ENCODE assay signal across 25 mouse cellular contexts in the genomic region with DNA sequence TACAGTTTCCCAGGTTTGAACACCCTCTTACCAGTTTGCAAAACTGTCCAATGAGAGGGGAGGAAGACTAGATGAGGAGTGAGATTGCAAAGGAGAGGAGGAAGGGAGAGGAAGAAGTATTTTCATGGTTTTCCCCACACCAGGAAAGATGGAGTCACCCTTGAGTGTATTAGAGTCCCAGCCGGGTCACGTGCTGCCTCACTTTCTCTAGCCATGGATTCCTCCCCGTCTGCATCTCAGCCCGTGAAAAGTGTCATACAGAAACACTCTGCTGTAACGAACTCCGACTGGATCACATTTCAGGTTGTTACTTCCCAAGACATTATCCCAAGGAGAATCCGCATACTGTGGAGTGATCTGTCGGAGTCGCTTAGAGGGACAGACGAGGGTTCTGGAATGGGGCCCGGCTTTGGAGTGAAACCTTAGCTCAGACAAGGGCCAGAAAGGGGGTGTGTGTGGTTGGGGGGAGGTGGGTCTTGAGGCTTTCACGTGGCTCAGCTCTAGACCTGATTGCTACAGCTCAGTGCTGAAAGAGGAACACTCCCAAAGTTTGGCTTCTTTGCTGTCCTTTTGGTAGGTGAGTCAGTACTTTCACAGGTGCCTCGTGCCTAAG.
DNase-seq lines count a peak whose midpoint lies in the region; ATAC-seq and TF ChIP-seq lines count a peak whose summit lies in the region.
"Had no signal": no experiment of that assay in that cellular context is flagged by ENCODE, and none has a peak within 500 bp of the region (broad histone marks: within the 10 kb centered on the region; RNA-seq: fewer than 3 reads in every experiment).

No protein-coding gene starts in this region.

- H3K9ac ChIP-seq in kidney, embryonic 14.5 days (ENCODE audit: low read depth, low read length) = no peak overlapping the region
- H3K9ac ChIP-seq in embryonic facial prominence, embryonic 14.5 days (ENCODE audit: low read depth, low read length) = no peak overlapping the region
- no peak overlapping the region for H3K9ac ChIP-seq in limb, embryonic 14.5 days (ENCODE audit: low read depth, low read length, severe bottlenecking)
- H3K9ac ChIP-seq: forebrain, embryonic 15.5 days; heart, embryonic 12.5 days; hindbrain, embryonic 13.5 days; midbrain, embryonic 12.5 days; neural tube, embryonic 15.5 days had no signal

- H3K4me3 ChIP-seq in kidney, embryonic 14.5 days (ENCODE audit: low read length) = no peak overlapping the region
- H3K4me3 ChIP-seq in kidney, adult 2 months (ENCODE audit: insufficient read depth, low read depth, low read length) = no peak overlapping the region
- H3K4me3 ChIP-seq in embryonic facial prominence, embryonic 14.5 days (ENCODE audit: low read depth, low read length) = no peak overlapping the region
- no peak overlapping the region for H3K4me3 ChIP-seq in limb, embryonic 14.5 days (replicated peaks; ENCODE audit: low read length)
- H3K4me3 ChIP-seq: forebrain, embryonic 15.5 days; heart, embryonic 12.5 days; hindbrain, embryonic 13.5 days; midbrain, embryonic 12.5 days; neural tube, embryonic 15.5 days had no signal

- H3K9me3 ChIP-seq in kidney, embryonic 14.5 days (ENCODE audit: control insufficient read depth, low read length) = no peaks in the 10 kb centered on the region
- no peaks in the 10 kb centered on the region for H3K9me3 ChIP-seq in embryonic facial prominence, embryonic 14.5 days (ENCODE audit: control insufficient read depth, low read length)
- no peaks in the 10 kb centered on the region for H3K9me3 ChIP-seq in limb, embryonic 14.5 days (ENCODE audit: control insufficient read depth, low read length)
- H3K9me3 ChIP-seq: forebrain, embryonic 15.5 days; heart, embryonic 12.5 days; hindbrain, embryonic 13.5 days; midbrain, embryonic 12.5 days; neural tube, embryonic 15.5 days had no signal

- H3K27ac ChIP-seq in kidney, embryonic 14.5 days (ENCODE audit: low read depth, low read length) = no peak overlapping the region
- no peak overlapping the region for H3K27ac ChIP-seq in kidney, adult 2 months (ENCODE audit: insufficient read depth, low read depth, low read length)
- peak overlapping the region; percentile 59 for H3K27ac ChIP-seq in embryonic facial prominence, embryonic 14.5 days (replicated peaks; ENCODE audit: low read depth, low read length)
- H3K27ac ChIP-seq in limb, embryonic 14.5 days (replicated peaks; ENCODE audit: low read depth, low read length) = peak overlapping the region; percentile 58; the same call in 1 of the 2 replicates
- H3K27ac ChIP-seq: forebrain, embryonic 15.5 days; hindbrain, embryonic 13.5 days; midbrain, embryonic 12.5 days; neural tube, embryonic 15.5 days; stomach, postnatal 0 days had no signal

- no peaks in the 10 kb centered on the region for H3K36me3 ChIP-seq in kidney, embryonic 14.5 days (ENCODE audit: control insufficient read depth, insufficient read depth, low read length)
- no peaks in the 10 kb centered on the region for H3K36me3 ChIP-seq in kidney, adult 2 months (ENCODE audit: control insufficient read depth, insufficient read depth, low read length)
- H3K36me3 ChIP-seq in embryonic facial prominence, embryonic 14.5 days (ENCODE audit: control insufficient read depth, insufficient read depth, low read length) = no peaks in the 10 kb centered on the region
- no peaks in the 10 kb centered on the region for H3K36me3 ChIP-seq in limb, embryonic 14.5 days (ENCODE audit: control insufficient read depth, insufficient read depth, low read length)
- H3K36me3 ChIP-seq: forebrain, embryonic 15.5 days; heart, embryonic 12.5 days; hindbrain, embryonic 13.5 days; midbrain, embryonic 12.5 days; neural tube, embryonic 15.5 days had no signal

- H3K27me3 ChIP-seq in kidney, embryonic 14.5 days (ENCODE audit: control insufficient read depth, insufficient read depth, low read length) = no peaks in the 10 kb centered on the region
- no peaks in the 10 kb centered on the region for H3K27me3 ChIP-seq in kidney, adult 2 months (replicated peaks; ENCODE audit: control insufficient read depth, insufficient read depth, low read length)
- no peaks in the 10 kb centered on the region for H3K27me3 ChIP-seq in embryonic facial prominence, embryonic 14.5 days (replicated peaks; ENCODE audit: control insufficient read depth, insufficient read depth, low read length)
- H3K27me3 ChIP-seq in limb, embryonic 14.5 days (ENCODE audit: control insufficient read depth, insufficient read depth, low read length) = no peaks in the 10 kb centered on the region
- H3K27me3 ChIP-seq: forebrain, embryonic 15.5 days; hindbrain, embryonic 13.5 days; midbrain, embryonic 12.5 days; neural tube, embryonic 15.5 days; Patski had no signal

- no peak overlapping the region for H3K4me2 ChIP-seq in kidney, embryonic 14.5 days (replicated peaks; ENCODE audit: low read depth, low read length)
- H3K4me2 ChIP-seq in embryonic facial prominence, embryonic 14.5 days (ENCODE audit: low read depth, low read length) = peak overlapping the region; percentile 35
- peak overlapping the region; percentile 18; the same call in 1 of the 2 replicates for H3K4me2 ChIP-seq in limb, embryonic 14.5 days (replicated peaks; ENCODE audit: low read depth, low read length, severe bottlenecking)
- H3K4me2 ChIP-seq: forebrain, embryonic 15.5 days; heart, embryonic 12.5 days; hindbrain, embryonic 13.5 days; midbrain, embryonic 12.5 days; neural tube, embryonic 15.5 days had no signal

- ATAC-seq in kidney, embryonic 14.5 days (ENCODE audit: low FRiP score, low TSS enrichment) = 0 out of 2 replicates have a peak, but pooled peaks have one; percentile 50
- peak; percentile 86 for ATAC-seq in embryonic facial prominence, embryonic 14.5 days (ENCODE audit: low read depth)
- peak; percentile 83 for ATAC-seq in limb, embryonic 14.5 days (ENCODE audit: low FRiP score, low read depth)
- ATAC-seq: forebrain, embryonic 15.5 days; inflammation-experienced regulatory T-cells, adult 6 months; Patski had no signal

- 27% methylated on average over 13 of the region's 13 CpGs for WGBS in kidney, embryonic 14.5 days
- 28% methylated on average over 13 of the region's 13 CpGs for WGBS in kidney, adult 2 months
- WGBS in embryonic facial prominence, embryonic 14.5 days = 22% methylated on average over 13 of the region's 13 CpGs
- WGBS in limb, embryonic 14.5 days = 22% methylated on average over 13 of the region's 13 CpGs

- no peaks in the 10 kb centered on the region for H3K4me1 ChIP-seq in kidney, embryonic 14.5 days (ENCODE audit: control insufficient read depth, insufficient read depth, low read length)
- no peaks in the 10 kb centered on the region for H3K4me1 ChIP-seq in kidney, adult 2 months (ENCODE audit: control insufficient read depth, insufficient read depth, low read length)
- peaks cover 37% of the 10 kb centered on the region for H3K4me1 ChIP-seq in embryonic facial prominence, embryonic 14.5 days (ENCODE audit: control insufficient read depth, insufficient read depth, low read length)
- H3K4me1 ChIP-seq in limb, embryonic 14.5 days (ENCODE audit: control insufficient read depth, insufficient read depth, low read length) = peaks cover 42% of the 10 kb centered on the region
- H3K4me1 ChIP-seq: forebrain, embryonic 15.5 days; hindbrain, embryonic 13.5 days; midbrain, embryonic 12.5 days had no signal

- no peak for DNase-seq in kidney, adult 2 months
- DNase-seq in NIH3T3 (ENCODE audit: low read depth) = peak; percentile 50
- peak; percentile 90 for DNase-seq in embryonic facial prominence, embryonic 14.5 days (ENCODE audit: low spot score)
- DNase-seq in limb, embryonic 14.5 days (ENCODE audit: low spot score) = peak; percentile 75
- DNase-seq in frontal cortex, postnatal 36 days (ENCODE audit: low spot score in 2 of 2) = no peak
- DNase-seq in left cerebral cortex, adult 18-20 months (ENCODE audit: low spot score in 2 of 2) = no peak
- DNase-seq: adrenal gland, postnatal 36 days; cerebellum, adult 9-11 months; gastrocnemius, postnatal 14 days; heart, adult 18-20 months; heart, postnatal 36 days; kidney, adult 18-20 months; liver; lung, postnatal 10 days; right cerebral cortex, adult 18-20 months; thymus, adult 2 months had no signal

- no peak for TF ChIP-seq CTCF in kidney, adult 2 months (conservative IDR thresholded peaks at IDR 0.05; ENCODE audit: insufficient read depth, insufficient read length, low read depth, low read length)

- TF ChIP-seq POLR2A in kidney, adult 2 months (IDR thresholded peaks at IDR 0.05; ENCODE audit: low read depth, low read length) = no peak
- no peak for TF ChIP-seq POLR2A in limb, embryonic 14.5 days (IDR thresholded peaks at IDR 0.05; ENCODE audit: borderline replicate concordance, extremely low read depth, insufficient read depth, insufficient read length)

Comparison
In these comparisons a context has a peak if more than half of its experiments do, and no peak if none do; other contexts are left out.
1. H3K27ac ChIP-seq: peak in embryonic facial prominence, embryonic 14.5 days (single experiment) and limb, embryonic 14.5 days (single experiment); none in kidney, embryonic 14.5 days (single experiment) and kidney, adult 2 months (single experiment).
2. DNase-seq: peak in NIH3T3 (single experiment), embryonic facial prominence, embryonic 14.5 days (single experiment) and limb, embryonic 14.5 days (single experiment); none in kidney, adult 2 months (single experiment), frontal cortex, postnatal 36 days (0 of 2) and left cerebral cortex, adult 18-20 months (0 of 2).
3. Peak in every context shown above with its lines, with median percentiles within 50 percentile points of each other: ATAC-seq.